Mouse (Mus musculus): ENCODE data around the gene Adamts8.
A peak's percentile ranks its signal among the peaks of the same experiment; 100 is the strongest.

Adamts8 gene

GRCm38 (mm10) chr9:30942512-30943313 lies at the start of gene Adamts8:
Gene Adamts8, plus strand, starts transcription at chr9:30942562.
- peak; percentile 53 for DNase-seq

DNA sequence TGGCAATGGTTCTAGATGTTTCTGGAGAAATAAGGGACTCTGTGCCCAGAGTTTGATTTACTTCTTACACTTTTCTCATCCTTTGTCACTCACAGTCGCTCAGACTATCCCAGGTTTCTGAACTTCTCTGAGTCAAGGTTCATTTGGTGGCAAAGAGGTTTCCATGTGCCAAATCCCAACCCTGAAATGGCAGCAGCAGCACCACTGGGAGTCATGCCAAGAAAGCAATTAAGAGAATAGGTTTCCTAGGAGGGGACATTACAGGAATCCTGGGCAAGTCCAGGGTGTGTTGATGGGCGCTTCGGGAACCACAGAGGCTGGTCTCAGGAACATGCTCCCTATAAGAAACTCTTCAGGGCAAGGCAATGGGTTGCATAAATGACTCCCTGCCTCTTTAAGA lies 46.7 kb upstream of the Adamts8 start:
- DNase-seq, result no peak

- peak; percentile 89 for DNase-seq
Observed at GRCm38 (mm10) chr9:30896752-30897151, 45.6 kb upstream of the Adamts8 start.

- no peak for DNase-seq
Observed at GRCm38 (mm10) chr9:30897169-30897568, 45.2 kb upstream of the Adamts8 start.

DNA sequence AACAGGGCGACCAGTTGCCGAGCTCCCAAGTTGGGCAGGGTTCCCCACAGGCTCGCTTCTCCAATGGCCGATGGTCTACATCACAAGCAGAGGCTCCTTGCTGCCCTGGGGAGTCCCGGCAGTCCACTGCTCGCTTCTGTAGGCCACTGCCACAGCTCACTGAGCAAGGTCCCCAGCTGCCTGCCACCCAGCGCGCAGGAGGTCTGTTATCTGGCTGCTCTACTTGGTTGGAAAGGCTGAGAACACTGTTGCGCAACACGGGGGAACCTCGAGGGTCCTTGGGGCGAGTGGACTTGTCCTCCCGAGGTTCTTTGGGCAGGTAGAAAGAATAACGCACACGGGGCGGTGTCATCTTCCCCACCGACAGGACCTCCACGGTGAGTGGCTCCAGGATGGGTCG lies 40.2 kb upstream of the Adamts8 start:
- DNase-seq, result no peak

GRCm38 (mm10) chr9:30902641-30903040 lies 39.7 kb upstream of the Adamts8 start:
- no peak for DNase-seq

GRCm38 (mm10) chr9:30903266-30903665 lies 39.1 kb upstream of the Adamts8 start:
- DNase-seq, result no peak

DNA sequence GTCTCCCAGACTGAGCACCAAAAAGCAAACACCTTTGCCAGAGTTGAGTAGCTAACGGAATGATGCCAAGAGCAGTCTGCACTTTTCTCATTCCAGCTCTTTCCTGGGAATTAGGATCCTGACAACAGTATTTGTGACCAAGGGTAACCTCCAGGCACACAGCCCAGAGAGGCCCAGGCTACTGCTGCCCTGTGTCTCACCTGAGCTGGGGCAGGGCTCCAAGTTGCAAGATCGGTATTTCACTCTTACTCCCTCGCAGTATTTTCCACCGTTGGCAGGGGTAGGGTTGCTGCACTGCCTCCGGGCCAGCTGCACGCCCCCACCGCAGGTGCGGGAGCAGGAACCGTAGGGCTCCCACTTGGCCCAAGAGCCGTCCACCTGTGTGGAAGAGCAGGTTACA lies 36.5 kb upstream of the Adamts8 start:
- DNase-seq, result no peak

DNA sequence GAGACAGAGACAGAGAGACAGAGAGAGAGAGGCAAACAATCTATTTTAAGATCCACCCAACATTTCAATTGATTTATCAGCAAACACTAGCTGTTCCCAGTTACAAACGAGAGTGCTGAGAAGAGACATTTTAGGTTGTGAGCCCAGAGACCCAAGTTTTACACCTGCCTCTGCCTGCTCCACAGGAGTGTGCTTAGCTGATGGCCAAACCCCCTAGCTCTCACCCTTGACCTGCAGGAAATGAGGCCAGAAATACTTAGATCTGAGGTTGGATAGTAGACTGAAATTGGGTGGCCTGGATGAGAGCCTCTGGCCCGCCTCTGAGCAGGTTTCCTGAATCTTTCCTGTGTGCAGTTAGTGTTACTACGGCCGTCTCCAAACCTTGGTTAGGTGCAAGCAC lies 35.9 kb upstream of the Adamts8 start:
- DNase-seq, result no peak

DNA sequence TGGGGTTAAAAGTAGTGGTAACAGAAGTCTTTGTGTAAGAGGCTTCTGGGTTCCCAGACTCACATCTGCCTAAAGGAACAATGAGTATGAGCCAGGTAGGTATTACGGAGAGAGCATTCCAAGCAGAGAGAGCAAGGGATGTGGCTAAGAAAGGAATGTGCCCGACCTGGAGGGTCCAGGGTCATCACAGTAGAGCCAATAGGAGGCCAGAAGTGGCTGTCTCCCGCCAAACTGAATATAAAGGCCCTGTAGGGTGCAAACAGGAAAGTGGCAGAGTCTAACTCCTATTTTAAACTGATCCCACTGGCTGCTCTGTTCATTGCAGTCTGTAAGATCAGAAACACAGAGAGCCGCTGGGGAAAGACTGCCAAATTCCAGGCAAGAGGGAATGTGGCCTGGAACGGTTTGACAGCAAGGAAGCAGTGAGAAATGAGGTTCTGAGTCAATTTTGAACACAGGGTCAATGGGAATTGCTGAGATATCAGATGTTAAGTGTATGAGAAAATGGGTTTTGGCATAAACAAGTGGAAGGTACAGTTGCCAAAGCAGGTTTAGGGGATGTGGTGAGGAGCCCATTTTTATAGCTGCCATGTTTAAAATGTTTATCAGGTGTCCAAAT lies 34.6 kb upstream of the Adamts8 start:
- DNase-seq, result no peak

DNA sequence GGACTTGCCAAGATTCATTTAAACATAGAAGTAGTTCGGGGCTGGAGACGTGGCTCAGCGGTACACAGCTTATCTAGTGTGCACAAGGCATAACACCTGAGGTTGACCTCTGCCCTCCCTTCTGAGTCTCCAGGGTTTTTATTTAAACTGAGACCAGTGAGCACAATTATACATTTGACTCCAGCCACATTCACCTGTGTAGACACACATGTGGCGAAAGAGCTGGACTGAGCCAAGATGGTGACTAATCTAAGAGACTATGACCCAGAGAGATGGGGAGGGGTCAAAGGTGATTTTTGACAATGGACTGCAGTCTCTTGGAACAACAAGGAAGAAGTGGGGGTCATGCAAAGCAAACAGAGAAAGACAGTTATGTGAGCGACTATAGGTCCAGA lies 34.1 kb upstream of the Adamts8 start:
- DNase-seq, result no peak

DNA sequence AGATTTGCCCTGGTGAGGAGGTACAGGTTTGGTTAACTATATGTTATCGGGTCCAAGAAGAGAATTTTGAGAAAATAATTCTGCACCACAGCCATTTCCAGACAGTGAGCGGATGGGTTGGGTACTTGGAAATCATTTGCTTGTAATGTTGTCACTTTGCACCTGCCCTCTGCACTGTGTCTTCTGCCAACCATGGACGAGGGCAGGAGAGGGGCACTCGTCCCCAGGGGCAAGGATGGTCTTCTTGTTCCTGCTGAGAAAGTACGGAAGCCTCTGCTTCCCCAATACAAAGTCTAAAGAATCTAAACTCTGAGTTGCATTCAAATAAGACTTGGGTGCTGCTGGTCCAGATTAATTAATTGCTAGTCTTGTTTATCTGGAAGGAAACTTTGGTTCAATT lies 33.4 kb upstream of the Adamts8 start:
- DNase-seq, result no peak

DNA sequence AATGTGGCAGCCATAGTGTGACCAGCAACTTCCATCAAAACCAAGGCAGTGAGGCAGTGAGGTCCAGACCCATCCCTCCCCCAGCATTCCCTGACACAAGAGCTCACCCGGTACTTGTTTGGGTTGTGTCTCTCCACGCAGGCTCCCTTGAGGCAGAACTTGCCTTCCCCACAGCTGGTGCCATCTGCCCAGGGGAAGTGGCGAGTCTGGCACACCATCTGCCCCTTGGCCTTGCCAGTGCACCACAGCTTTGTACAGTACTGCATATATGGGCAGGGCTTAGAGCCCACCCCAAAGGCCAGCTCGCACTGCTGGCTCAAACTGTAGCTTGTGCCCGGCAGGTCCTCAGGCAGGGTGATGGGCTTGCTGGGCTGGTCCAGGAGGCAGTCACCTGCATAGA lies 31.9 kb upstream of the Adamts8 start:
- no peak for DNase-seq

DNA sequence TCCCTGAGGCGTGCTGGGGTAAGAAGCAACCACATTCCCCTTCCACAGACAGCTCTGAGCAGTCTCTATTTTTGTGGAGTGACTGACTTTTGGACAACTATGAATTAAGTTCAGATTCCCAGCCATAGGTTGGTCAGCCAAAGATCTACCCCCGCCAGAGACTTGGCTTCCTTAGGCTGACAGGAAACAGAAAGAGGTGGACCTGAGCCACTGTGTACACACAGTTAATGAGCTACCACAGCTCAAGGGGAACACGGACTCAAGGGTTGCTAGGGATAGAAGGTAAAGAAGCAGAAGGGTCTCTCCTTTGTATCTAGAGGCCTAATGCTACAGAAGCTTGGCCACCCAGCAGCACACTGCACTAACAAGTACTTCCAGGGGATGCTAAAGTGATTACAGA lies 30.2 kb upstream of the Adamts8 start:
- DNase-seq, result no peak

GRCm38 (mm10) chr9:30913429-30913828 lies 28.9 kb upstream of the Adamts8 start:
- DNase-seq, result no peak

GRCm38 (mm10) chr9:30914241-30914640 lies 28.1 kb upstream of the Adamts8 start:
- DNase-seq, result no peak

- no peak for DNase-seq
Observed at GRCm38 (mm10) chr9:30916266-30916968, 25.9 kb upstream of the Adamts8 start.

GRCm38 (mm10) chr9:30918466-30919356 lies 23.7 kb upstream of the Adamts8 start:
- DNase-seq, result no peak

GRCm38 (mm10) chr9:30919686-30920085 lies 22.7 kb upstream of the Adamts8 start:
- DNase-seq, result peak; percentile 35

GRCm38 (mm10) chr9:30920736-30921135 lies 21.6 kb upstream of the Adamts8 start:
- DNase-seq, result no peak

DNA sequence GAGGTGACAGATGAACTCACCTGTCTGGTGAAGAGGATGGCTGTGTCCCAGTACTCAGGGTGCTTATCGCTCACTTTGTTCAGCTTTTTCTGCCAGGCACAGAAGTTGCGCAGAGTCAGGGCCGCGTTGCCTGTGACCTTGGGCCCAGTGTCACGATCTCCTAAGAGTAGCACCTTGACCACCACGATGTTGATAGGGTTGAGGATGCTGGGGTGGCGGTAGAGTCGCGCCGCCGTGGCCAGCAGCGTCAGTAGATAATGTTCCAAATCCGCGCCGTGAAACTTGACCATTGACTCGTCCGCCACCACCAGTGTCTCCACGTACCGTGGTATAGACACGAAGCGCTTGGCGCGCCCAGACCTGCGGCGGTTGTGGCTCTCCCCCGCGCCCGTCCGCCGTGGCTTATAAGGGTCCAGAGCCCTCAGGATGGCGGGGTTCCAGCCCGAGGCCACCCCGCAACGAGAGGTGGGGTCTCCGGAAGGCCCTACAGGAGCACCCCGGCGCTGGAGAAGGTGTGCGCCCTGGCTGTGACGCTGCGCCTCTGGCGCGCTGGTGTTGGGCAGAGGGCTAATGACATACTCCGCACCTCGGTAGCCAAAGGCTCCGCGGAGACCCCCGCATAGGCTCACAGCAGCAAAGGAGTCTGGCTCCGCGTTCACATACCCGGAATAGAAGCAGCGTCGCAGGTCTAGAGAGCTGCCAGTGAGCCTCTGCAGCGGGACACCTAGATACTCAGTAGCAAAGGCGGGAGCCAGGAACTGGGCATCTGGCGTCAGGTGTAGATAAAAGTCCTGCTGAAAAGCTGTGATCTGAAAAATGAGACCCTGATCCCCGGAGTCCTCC lies 20.9 kb upstream of the Adamts8 start:
- DNase-seq, result no peak

All from kidney, adult 18-20 months (tissue).